Mouse (Mus musculus) liver, embryonic 14.5 days (tissue): ENCODE results near the gene Spen.
"Not testable (repeated sequence)": the region's sequence is repeated elsewhere in the genome, so short reads cannot be mapped to it uniquely, and the experiment has no call there.

Source experiments
- CTCF ChIP-seq: IDR thresholded peaks from 2 replicates; pipeline ENCODE4 v1.5.1; 2016; ENCODE audit warnings: antibody characterized with exemption, low read depth, control low read depth
- EP300 ChIP-seq: IDR thresholded peaks from 2 replicates; pipeline ENCODE4 v1.6.1; 2016; ENCODE audit warnings: antibody characterized with exemption, low read depth

GRCm38 (mm10) chr4:141561331-141561919, 23.0 kb upstream of the Spen start:
- TF ChIP-seq CTCF, EP300: not testable (repeated sequence)
